Mouse (Mus musculus): ENCODE measurements around the gene Kif6. TPM values are rescaled to one million over a fixed set of nuclear protein-coding genes. Genes with fewer than 3 reads are reported as not detected.

Gene Kif6
- total and polyA plus RNA-seq, 3 experiments = 0.11 TPM; not detected in 2

GRCm38 (mm10) chr17:49834044-49834545, 219.2 kb downstream of the Kif6 start:
- DNase-seq (ENCODE audit: low spot score) (no peak), ATAC-seq (ENCODE audit: extremely low read depth, insufficient number of reproducible peaks, low FRiP score, poor library complexity, severe bottlenecking) (no peak)
- Histone ChIP-seq H3K9me3 (replicated peaks) (peaks cover 58% of the 10 kb centered on the region), H3K4me1 (ENCODE audit: insufficient read depth, low read depth, low read length) (no peaks in the 10 kb centered on the region), H3K27me3 (ENCODE audit: insufficient read depth, low read length) (no peaks in the 10 kb centered on the region), H3K4me3 (ENCODE audit: low read depth, low read length) (no peak overlapping the region), H3K36me3 (replicated peaks) (no peaks in the 10 kb centered on the region)
- no peak for TF ChIP-seq GATA2 (IDR thresholded peaks at IDR 0.05; ENCODE audit: borderline replicate concordance, low read depth, low read length)
- no peak for TF ChIP-seq POLR2AphosphoS5 (IDR thresholded peaks at IDR 0.05; ENCODE audit: insufficient replicate concordance, low read depth, low read length)
- no peak for TF ChIP-seq CTCF (IDR thresholded peaks at IDR 0.05; ENCODE audit: low read depth, low read length)
- TF ChIP-seq TAL1 (conservative IDR thresholded peaks at IDR 0.05; ENCODE audit: low read depth, low read length) = no peak
- TF ChIP-seq GATA1 (IDR thresholded peaks at IDR 0.05; ENCODE audit: borderline replicate concordance, low read length) = no peak

GRCm38 (mm10) chr17:49837417-49837816, 222.5 kb downstream of the Kif6 start:
- no peak for ATAC-seq (ENCODE audit: extremely low read depth, insufficient number of reproducible peaks, low FRiP score, poor library complexity, severe bottlenecking)
- H3K4me3 ChIP-seq (ENCODE audit: low read depth, low read length) = no peak overlapping the region
- no peaks in the 10 kb centered on the region for H3K27me3 ChIP-seq (ENCODE audit: insufficient read depth, low read length)

GRCm38 (mm10) chr17:49839243-49839642, 224.3 kb downstream of the Kif6 start:
- DNase-seq (ENCODE audit: low spot score) = no peak

More at GRCm38 (mm10) chr17:49837417-49837816, 222.5 kb downstream of the Kif6 start:
- TF ChIP-seq CTCF (IDR thresholded peaks at IDR 0.05; ENCODE audit: low read depth, low read length) = no peak
- TF ChIP-seq GATA1 (IDR thresholded peaks at IDR 0.05; ENCODE audit: borderline replicate concordance, low read length) = no peak
- no peak for TF ChIP-seq GATA2 (IDR thresholded peaks at IDR 0.05; ENCODE audit: borderline replicate concordance, low read depth, low read length)
- no peak for TF ChIP-seq POLR2AphosphoS5 (IDR thresholded peaks at IDR 0.05; ENCODE audit: insufficient replicate concordance, low read depth, low read length)
- Histone ChIP-seq H3K4me1 (ENCODE audit: insufficient read depth, low read depth, low read length) (no peaks in the 10 kb centered on the region), H3K36me3 (replicated peaks) (no peaks in the 10 kb centered on the region), H3K9me3 (replicated peaks) (peaks cover 57% of the 10 kb centered on the region)
- DNase-seq (ENCODE audit: low spot score) = no peak

GRCm38 (mm10) chr17:49851210-49851609, 236.3 kb downstream of the Kif6 start:
- peaks cover 59% of the 10 kb centered on the region for H3K9me3 ChIP-seq (replicated peaks)
- H3K27me3 ChIP-seq (ENCODE audit: insufficient read depth, low read length) = no peaks in the 10 kb centered on the region
- ATAC-seq (ENCODE audit: extremely low read depth, insufficient number of reproducible peaks, low FRiP score, poor library complexity, severe bottlenecking) (no peak), DNase-seq (ENCODE audit: low spot score) (no peak)
- H3K36me3 ChIP-seq (replicated peaks) = no peaks in the 10 kb centered on the region
- H3K4me3 ChIP-seq (ENCODE audit: low read depth, low read length) = no peak overlapping the region
- no peaks in the 10 kb centered on the region for H3K4me1 ChIP-seq (ENCODE audit: insufficient read depth, low read depth, low read length)
- TF ChIP-seq CTCF (IDR thresholded peaks at IDR 0.05; ENCODE audit: low read depth, low read length) (no peak), GATA1 (IDR thresholded peaks at IDR 0.05; ENCODE audit: borderline replicate concordance, low read length) (no peak), TAL1 (conservative IDR thresholded peaks at IDR 0.05; ENCODE audit: low read depth, low read length) (no peak), GATA2 (IDR thresholded peaks at IDR 0.05; ENCODE audit: borderline replicate concordance, low read depth, low read length) (no peak), POLR2AphosphoS5 (IDR thresholded peaks at IDR 0.05; ENCODE audit: insufficient replicate concordance, low read depth, low read length) (no peak)

More at GRCm38 (mm10) chr17:49839243-49839642, 224.3 kb downstream of the Kif6 start:
- Histone ChIP-seq H3K36me3 (replicated peaks) (no peaks in the 10 kb centered on the region), H3K27me3 (ENCODE audit: insufficient read depth, low read length) (no peaks in the 10 kb centered on the region), H3K9me3 (replicated peaks) (peaks cover 63% of the 10 kb centered on the region), H3K4me1 (ENCODE audit: insufficient read depth, low read depth, low read length) (no peaks in the 10 kb centered on the region), H3K4me3 (ENCODE audit: low read depth, low read length) (no peak overlapping the region)
- TF ChIP-seq GATA2 (IDR thresholded peaks at IDR 0.05; ENCODE audit: borderline replicate concordance, low read depth, low read length) = no peak
- ATAC-seq (ENCODE audit: extremely low read depth, insufficient number of reproducible peaks, low FRiP score, poor library complexity, severe bottlenecking) = no peak

GRCm38 (mm10) chr17:49852183-49852582, 237.2 kb downstream of the Kif6 start:
- ATAC-seq (ENCODE audit: extremely low read depth, insufficient number of reproducible peaks, low FRiP score, poor library complexity, severe bottlenecking) = no peak

GRCm38 (mm10) chr17:49855785-49856184, 240.8 kb downstream of the Kif6 start:
- Histone ChIP-seq H3K27me3 (ENCODE audit: insufficient read depth, low read length) (no peaks in the 10 kb centered on the region), H3K4me1 (ENCODE audit: insufficient read depth, low read depth, low read length) (no peaks in the 10 kb centered on the region), H3K9me3 (replicated peaks) (peaks cover 71% of the 10 kb centered on the region), H3K36me3 (replicated peaks) (no peaks in the 10 kb centered on the region), H3K4me3 (ENCODE audit: low read depth, low read length) (no peak overlapping the region)
- ATAC-seq (ENCODE audit: extremely low read depth, insufficient number of reproducible peaks, low FRiP score, poor library complexity, severe bottlenecking) = no peak
- TF ChIP-seq CTCF (IDR thresholded peaks at IDR 0.05; ENCODE audit: low read depth, low read length) (no peak), POLR2AphosphoS5 (IDR thresholded peaks at IDR 0.05; ENCODE audit: insufficient replicate concordance, low read depth, low read length) (no peak), TAL1 (conservative IDR thresholded peaks at IDR 0.05; ENCODE audit: low read depth, low read length) (no peak), GATA1 (IDR thresholded peaks at IDR 0.05; ENCODE audit: borderline replicate concordance, low read length) (no peak), GATA2 (IDR thresholded peaks at IDR 0.05; ENCODE audit: borderline replicate concordance, low read depth, low read length) (no peak)
- DNase-seq (ENCODE audit: low spot score) = no peak

More at GRCm38 (mm10) chr17:49852183-49852582, 237.2 kb downstream of the Kif6 start:
- Histone ChIP-seq H3K36me3 (replicated peaks) (no peaks in the 10 kb centered on the region), H3K9me3 (replicated peaks) (peaks cover 64% of the 10 kb centered on the region), H3K4me1 (ENCODE audit: insufficient read depth, low read depth, low read length) (no peaks in the 10 kb centered on the region), H3K4me3 (ENCODE audit: low read depth, low read length) (no peak overlapping the region), H3K27me3 (ENCODE audit: insufficient read depth, low read length) (no peaks in the 10 kb centered on the region)
- no peak for DNase-seq (ENCODE audit: low spot score)
- TF ChIP-seq POLR2AphosphoS5 (IDR thresholded peaks at IDR 0.05; ENCODE audit: insufficient replicate concordance, low read depth, low read length) (no peak), GATA2 (IDR thresholded peaks at IDR 0.05; ENCODE audit: borderline replicate concordance, low read depth, low read length) (no peak), CTCF (IDR thresholded peaks at IDR 0.05; ENCODE audit: low read depth, low read length) (no peak), GATA1 (IDR thresholded peaks at IDR 0.05; ENCODE audit: borderline replicate concordance, low read length) (no peak), TAL1 (conservative IDR thresholded peaks at IDR 0.05; ENCODE audit: low read depth, low read length) (no peak)
